Mouse (Mus musculus): Measurements from ENCODE around the gene Pianp.

DNA sequence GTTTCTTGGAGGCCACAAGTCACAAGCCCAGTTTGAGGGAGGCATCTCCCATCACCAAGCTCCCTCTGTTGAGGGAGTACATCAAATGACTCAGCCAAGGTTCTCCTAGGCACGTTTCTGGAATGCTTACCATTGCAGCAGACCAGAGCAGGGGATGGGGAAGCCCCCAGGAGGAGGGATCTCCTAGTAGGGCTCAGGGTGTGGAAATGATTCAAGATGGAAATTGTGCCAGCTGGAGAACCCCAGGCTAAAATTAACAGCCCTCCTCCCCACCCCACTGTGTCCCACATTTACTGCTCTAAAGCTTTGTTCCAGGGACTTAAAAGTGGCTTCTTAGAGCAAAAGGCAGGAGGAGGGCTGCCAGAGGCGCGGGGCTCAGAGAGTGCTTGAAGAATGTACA, 8.6 kb downstream of the Pianp start:
- TF ChIP-seq CTCF (IDR thresholded peaks at IDR 0.05; ENCODE audit: borderline replicate concordance, insufficient read depth, low read depth, low read length) (no peak), POLR2A (IDR thresholded peaks at IDR 0.05; ENCODE audit: borderline replicate concordance, insufficient read depth, low read length) (no peak)
